Mouse (Mus musculus): ENCODE data around the gene Pitx1. TPM values are rescaled to one million over a fixed set of nuclear protein-coding genes. Genes with fewer than 3 reads are reported as not detected.

Gene Pitx1
- not detected in 2 replicates for polyA plus RNA-seq (2012; ENCODE audit: insufficient read depth, insufficient read length, low replicate concordance, missing spikeins)

DNA sequence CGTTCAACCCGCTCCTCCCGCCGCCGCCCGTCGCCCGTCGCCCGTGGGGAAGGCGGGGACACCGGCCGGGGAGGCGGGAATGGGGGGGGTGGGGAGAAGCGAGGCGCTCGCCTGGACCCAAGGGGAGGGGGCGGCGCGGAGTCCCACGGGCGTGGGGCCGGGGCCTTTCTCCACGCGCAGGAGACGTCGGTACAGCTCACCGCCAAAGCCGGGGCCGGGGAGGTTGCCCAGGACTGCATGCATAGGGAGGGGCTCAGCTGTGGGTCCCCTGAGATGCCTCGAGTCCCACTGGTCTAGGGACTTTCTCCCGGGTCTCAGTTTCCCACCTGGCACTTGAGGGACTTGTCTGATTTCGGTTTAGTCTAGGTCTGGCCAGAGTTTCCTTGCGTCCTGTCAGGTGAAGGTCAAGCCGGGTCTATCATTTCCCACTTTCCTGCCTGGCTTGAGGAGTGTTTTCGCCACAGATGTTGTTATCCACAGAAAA, at the start of gene Pitx1:
TSS of gene Pitx1 (minus strand) at position 51 of the 484 bp plus-strand sequence.
- 2% methylated on average over 35 of the region's 36 CpGs for WGBS
- no peak within 1 kb of the TSS for H3K4me3 ChIP-seq (ENCODE audit: insufficient read depth, low read depth, low read length)
- TF ChIP-seq POLR2A (IDR thresholded peaks at IDR 0.05; ENCODE audit: insufficient read depth, low read depth, low read length) (no peak), CTCF (IDR thresholded peaks at IDR 0.05; ENCODE audit: insufficient read depth, low read depth, low read length) (no peak)

DNA sequence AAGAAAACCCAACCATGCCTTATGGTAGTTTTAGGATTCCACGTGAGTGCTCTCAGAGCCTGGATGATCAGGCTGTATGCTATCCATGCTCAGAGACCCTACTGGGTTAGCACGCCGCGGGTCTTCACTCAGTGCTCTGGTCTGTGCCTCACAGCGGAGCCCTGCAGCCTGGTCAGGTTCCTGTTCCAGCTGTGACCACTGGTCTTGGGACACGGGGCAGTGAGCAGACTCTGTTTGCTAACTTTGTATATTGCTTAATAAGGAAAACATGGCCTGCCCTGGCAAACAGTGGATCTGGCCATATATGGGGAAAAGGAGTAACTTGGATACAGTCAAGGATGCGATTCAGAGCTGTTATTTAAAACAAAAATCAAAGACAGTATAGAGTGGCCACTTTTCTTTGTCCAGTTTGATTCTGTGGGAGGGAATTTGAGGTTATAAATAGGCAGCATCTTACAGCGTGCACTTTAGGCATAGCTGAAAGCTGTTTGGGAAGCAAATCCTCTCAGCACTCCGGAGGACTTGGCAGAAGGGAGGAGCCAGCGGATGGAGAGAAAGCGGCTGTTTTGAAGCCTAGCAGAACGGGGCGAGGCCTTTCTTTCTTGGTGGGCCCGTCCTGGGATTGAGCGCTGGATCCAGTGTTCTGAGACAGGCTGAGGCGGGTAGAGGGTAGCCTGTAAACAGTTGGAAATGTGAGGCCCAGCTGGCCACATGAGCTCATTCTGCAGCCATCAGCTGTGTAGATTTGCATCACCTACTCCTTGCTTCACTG, 45.6 kb upstream of the Pitx1 start:
- Histone ChIP-seq H3K4me1 (ENCODE audit: control insufficient read depth, insufficient read depth, low read length) (peaks cover 5% of the 10 kb centered on the region; the same call in 1 of the 2 replicates), H3K27ac (ENCODE audit: insufficient read depth, low read depth, low read length) (no peak overlapping the region), H3K4me3 (ENCODE audit: insufficient read depth, low read depth, low read length) (no peak overlapping the region)
- WGBS = 58% methylated on average over 16 of the region's 16 CpGs
- TF ChIP-seq CTCF (IDR thresholded peaks at IDR 0.05; ENCODE audit: insufficient read depth, low read depth, low read length) (no peak), POLR2A (IDR thresholded peaks at IDR 0.05; ENCODE audit: insufficient read depth, low read depth, low read length) (no peak)

More for the DNA sequence above, at the start of gene Pitx1:
- no peaks in the 10 kb centered on the region for H3K4me1 ChIP-seq (ENCODE audit: control insufficient read depth, insufficient read depth, low read length)
- H3K27ac ChIP-seq (ENCODE audit: insufficient read depth, low read depth, low read length) = no peak within 1 kb of the TSS

DNA sequence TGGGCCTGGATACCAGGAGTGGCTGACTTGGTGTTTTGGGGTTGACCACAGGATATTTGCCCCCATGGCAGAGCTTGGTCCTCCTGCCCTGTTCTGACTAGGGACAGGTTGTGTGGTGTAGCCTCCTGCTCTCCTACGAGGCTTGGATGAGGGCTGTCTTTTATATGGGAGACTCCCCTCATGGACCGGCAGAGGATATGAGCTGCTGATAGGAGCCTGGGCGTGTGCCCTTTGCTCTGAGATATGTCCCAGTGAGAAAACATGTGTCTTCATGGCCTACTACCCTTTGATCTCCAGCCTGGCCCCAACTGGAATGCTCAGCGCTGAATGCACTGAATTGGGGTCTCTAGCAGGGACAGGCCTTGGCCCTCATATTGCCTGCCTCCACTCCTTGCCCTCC, 42.4 kb upstream of the Pitx1 start:
- 96% methylated on average over 4 of the region's 4 CpGs for WGBS
- Histone ChIP-seq H3K27ac (ENCODE audit: insufficient read depth, low read depth, low read length) (no peak overlapping the region), H3K4me3 (ENCODE audit: insufficient read depth, low read depth, low read length) (no peak overlapping the region), H3K4me1 (ENCODE audit: control insufficient read depth, insufficient read depth, low read length) (peaks cover 5% of the 10 kb centered on the region; the same call in 1 of the 2 replicates)
- TF ChIP-seq CTCF (IDR thresholded peaks at IDR 0.05; ENCODE audit: insufficient read depth, low read depth, low read length) (no peak), POLR2A (IDR thresholded peaks at IDR 0.05; ENCODE audit: insufficient read depth, low read depth, low read length) (no peak)

DNA sequence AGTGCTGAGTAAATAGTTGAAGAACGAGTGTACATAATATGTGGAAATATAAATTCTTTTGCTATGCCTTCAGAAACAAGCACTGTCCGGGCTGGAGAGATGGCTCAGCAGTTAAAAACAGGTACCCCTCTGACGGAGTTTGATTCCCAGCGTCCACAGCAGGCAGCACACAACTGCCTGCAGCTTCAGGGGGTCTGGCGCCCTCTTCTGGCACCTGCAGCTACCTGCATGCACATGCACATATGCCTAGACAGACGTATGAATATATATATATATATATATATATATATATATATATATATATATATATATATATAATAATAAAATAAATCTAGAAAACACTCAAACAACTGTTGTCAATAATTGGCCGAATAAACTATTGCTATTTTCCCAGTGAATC, 35.4 kb upstream of the Pitx1 start:
- WGBS = 88% methylated on average over 7 of the region's 7 CpGs

DNA sequence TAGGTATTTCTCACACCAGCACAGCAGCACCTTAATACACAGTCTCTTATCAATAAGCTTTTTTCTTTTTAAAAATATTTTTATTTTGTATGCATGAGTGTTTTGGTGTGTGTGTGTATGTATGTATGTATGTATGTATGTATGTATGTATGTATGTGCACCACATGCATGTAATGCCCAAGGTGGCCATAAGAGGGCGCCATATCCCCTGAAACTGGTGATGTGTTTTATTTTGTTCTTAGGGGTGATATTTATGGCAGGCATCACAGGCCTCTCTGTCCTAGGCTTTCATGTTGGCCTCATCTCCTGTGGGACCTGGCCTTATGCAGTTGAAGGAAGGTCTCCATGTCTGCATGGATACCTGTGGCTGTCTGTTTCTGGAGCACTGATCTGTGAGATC, 34.0 kb upstream of the Pitx1 start:
- peaks cover 3% of the 10 kb centered on the region; the same call in 1 of the 2 replicates for H3K4me1 ChIP-seq (ENCODE audit: control insufficient read depth, insufficient read depth, low read length)
- no peak overlapping the region for H3K4me3 ChIP-seq (ENCODE audit: insufficient read depth, low read depth, low read length)
- 88% methylated on average over 1 of the region's 1 CpGs for WGBS
- TF ChIP-seq POLR2A (IDR thresholded peaks at IDR 0.05; ENCODE audit: insufficient read depth, low read depth, low read length) (no peak), CTCF (IDR thresholded peaks at IDR 0.05; ENCODE audit: insufficient read depth, low read depth, low read length) (no peak)
- H3K27ac ChIP-seq (ENCODE audit: insufficient read depth, low read depth, low read length) = no peak overlapping the region

More for the DNA sequence above, 35.4 kb upstream of the Pitx1 start:
- H3K4me3 ChIP-seq (ENCODE audit: insufficient read depth, low read depth, low read length) = no peak overlapping the region
- H3K4me1 ChIP-seq (ENCODE audit: control insufficient read depth, insufficient read depth, low read length) = peaks cover 3% of the 10 kb centered on the region; the same call in 1 of the 2 replicates
- TF ChIP-seq POLR2A (IDR thresholded peaks at IDR 0.05; ENCODE audit: insufficient read depth, low read depth, low read length) = no peak
- TF ChIP-seq CTCF (IDR thresholded peaks at IDR 0.05; ENCODE audit: insufficient read depth, low read depth, low read length) = no peak
- no peak overlapping the region for H3K27ac ChIP-seq (ENCODE audit: insufficient read depth, low read depth, low read length)

DNA sequence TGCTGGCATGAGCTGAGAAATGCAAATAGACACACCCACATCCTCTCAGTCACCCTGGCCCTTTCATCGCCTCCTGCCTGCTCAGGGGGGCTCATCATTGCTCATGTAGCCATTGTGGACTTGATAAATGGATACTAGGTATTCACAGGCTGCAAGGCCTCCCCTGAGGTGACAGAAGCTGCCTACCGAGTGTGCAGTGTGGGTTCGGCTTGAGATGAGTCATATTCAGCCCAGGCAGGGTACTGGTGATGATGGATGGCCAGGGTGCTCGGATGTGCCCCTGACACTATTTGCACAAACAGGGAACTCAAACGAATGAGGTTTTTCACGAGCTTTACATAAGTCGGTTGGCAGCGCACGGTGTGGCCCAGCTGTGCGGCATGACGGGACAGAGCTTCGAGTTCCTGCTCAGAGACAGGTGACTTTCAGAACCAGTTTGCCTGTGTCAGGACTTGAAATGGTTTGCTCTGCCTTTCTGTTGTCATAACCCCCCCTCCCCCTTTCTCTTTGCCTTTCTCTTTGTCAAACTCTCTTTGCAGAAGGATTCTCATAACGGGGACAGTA, 31.6 kb upstream of the Pitx1 start:
- WGBS = 85% methylated on average over 13 of the region's 13 CpGs
- TF ChIP-seq CTCF (IDR thresholded peaks at IDR 0.05; ENCODE audit: insufficient read depth, low read depth, low read length) (no peak), POLR2A (IDR thresholded peaks at IDR 0.05; ENCODE audit: insufficient read depth, low read depth, low read length) (no peak)
- Histone ChIP-seq H3K27ac (ENCODE audit: insufficient read depth, low read depth, low read length) (no peak overlapping the region), H3K4me3 (ENCODE audit: insufficient read depth, low read depth, low read length) (no peak overlapping the region), H3K4me1 (ENCODE audit: control insufficient read depth, insufficient read depth, low read length) (peaks cover 3% of the 10 kb centered on the region; the same call in 1 of the 2 replicates)

DNA sequence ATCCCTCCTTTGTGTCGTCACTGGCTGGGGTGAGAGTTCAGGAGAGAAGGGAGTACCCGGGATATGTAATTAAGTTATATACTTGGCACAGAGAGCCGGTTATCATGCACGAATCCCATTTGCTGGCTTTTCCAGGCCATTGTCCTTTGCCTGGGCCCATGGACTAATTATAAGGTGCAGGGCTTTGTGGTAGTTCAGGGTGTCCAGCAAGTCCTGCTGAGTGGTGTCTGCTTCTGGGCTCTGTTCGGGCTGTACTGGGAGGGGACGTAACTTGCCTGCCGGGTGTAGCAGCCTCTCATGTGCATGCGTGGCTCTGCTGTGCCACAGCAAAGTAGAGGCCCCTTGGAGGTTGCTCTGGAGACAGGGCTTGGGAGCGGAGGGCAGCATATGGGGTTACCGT, 24.5 kb upstream of the Pitx1 start:
- TF ChIP-seq CTCF (IDR thresholded peaks at IDR 0.05; ENCODE audit: insufficient read depth, low read depth, low read length) (no peak), POLR2A (IDR thresholded peaks at IDR 0.05; ENCODE audit: insufficient read depth, low read depth, low read length) (no peak)
- WGBS = 69% methylated on average over 10 of the region's 10 CpGs

DNA sequence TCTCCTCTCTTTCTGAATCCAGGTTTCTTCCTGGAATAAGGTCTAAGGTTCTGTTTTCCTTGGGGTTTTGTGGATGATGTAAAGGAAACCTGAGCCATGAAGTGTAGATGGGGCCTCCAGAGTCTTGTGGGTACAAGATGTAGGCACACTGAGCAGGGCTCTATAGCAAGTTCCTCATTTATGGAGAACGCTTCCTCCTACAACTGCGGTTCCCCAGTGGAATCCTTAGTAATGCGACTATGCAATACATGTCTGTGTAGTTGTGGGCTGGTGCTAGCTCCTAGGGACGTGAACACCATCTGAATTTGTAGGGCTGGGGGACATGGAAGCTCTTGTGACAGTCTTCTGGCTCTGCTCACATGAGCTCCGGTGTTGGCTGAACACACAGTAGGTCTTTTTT, 22.5 kb upstream of the Pitx1 start:
- peaks cover 15% of the 10 kb centered on the region for H3K4me1 ChIP-seq (ENCODE audit: control insufficient read depth, insufficient read depth, low read length)
- H3K27ac ChIP-seq (ENCODE audit: insufficient read depth, low read depth, low read length) = no peak overlapping the region
- no peak overlapping the region for H3K4me3 ChIP-seq (ENCODE audit: insufficient read depth, low read depth, low read length)
- TF ChIP-seq POLR2A (IDR thresholded peaks at IDR 0.05; ENCODE audit: insufficient read depth, low read depth, low read length) (no peak), CTCF (IDR thresholded peaks at IDR 0.05; ENCODE audit: insufficient read depth, low read depth, low read length) (no peak)
- 93% methylated on average over 5 of the region's 5 CpGs for WGBS

More for the DNA sequence above, 24.5 kb upstream of the Pitx1 start:
- Histone ChIP-seq H3K4me3 (ENCODE audit: insufficient read depth, low read depth, low read length) (no peak overlapping the region), H3K4me1 (ENCODE audit: control insufficient read depth, insufficient read depth, low read length) (peaks cover 15% of the 10 kb centered on the region), H3K27ac (ENCODE audit: insufficient read depth, low read depth, low read length) (no peak overlapping the region)

DNA sequence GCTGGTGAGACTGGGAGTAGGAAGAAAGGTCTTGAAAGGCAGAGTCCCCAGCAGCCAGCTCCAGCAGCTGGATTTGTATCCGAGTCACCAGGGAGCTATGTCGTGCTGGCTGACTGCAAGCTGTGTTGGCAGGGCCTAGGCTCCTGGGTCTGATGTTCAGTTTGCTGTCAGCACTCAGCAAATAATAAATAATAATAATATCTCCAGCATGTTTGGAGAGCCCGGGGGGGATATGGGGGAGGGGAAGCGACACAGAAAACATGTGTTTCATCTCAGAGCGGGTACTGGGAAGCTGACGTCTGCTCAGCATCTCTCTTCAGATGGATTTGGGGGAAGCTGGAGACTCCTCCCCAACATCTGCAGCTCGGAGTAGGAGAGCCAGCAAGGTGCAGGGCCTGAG, 19.8 kb upstream of the Pitx1 start:
- Histone ChIP-seq H3K27ac (ENCODE audit: insufficient read depth, low read depth, low read length) (no peak overlapping the region), H3K4me3 (ENCODE audit: insufficient read depth, low read depth, low read length) (no peak overlapping the region), H3K4me1 (ENCODE audit: control insufficient read depth, insufficient read depth, low read length) (peaks cover 15% of the 10 kb centered on the region)
- TF ChIP-seq POLR2A (IDR thresholded peaks at IDR 0.05; ENCODE audit: insufficient read depth, low read depth, low read length) = no peak
- TF ChIP-seq CTCF (IDR thresholded peaks at IDR 0.05; ENCODE audit: insufficient read depth, low read depth, low read length) = no peak
- 68% methylated on average over 7 of the region's 7 CpGs for WGBS
